Mouse (Mus musculus): Measurements from ENCODE around the gene Cyren. TPM values are rescaled to one million over a fixed set of nuclear protein-coding genes. Genes with fewer than 3 reads are reported as not detected.

Gene Cyren
- polyA plus RNA-seq, 1 experiment from 2014 or later = 9.7 TPM

Other genes starting within 250 kb of the Cyren start
- gene Agbl3, start 97.6 kb downstream of the Cyren start, polyA plus RNA-seq (2015; fragmentation: Nextera tagmentation; extraction: Ambion mirVana) = 9.4 and 14.4 TPM in 2 replicates
- 1.1 and 1.7 TPM in 2 replicates for gene Tmem140, start 14.9 kb downstream of the Cyren start, polyA plus RNA-seq (2015; fragmentation: Nextera tagmentation; extraction: Ambion mirVana)
- gene Wdr91, start 32.8 kb upstream of the Cyren start, polyA plus RNA-seq (2015; fragmentation: Nextera tagmentation; extraction: Ambion mirVana) = 13.9 and 14.8 TPM in 2 replicates
- not detected in 2 replicates for gene Stra8, start 42.1 kb upstream of the Cyren start, polyA plus RNA-seq (2015; fragmentation: Nextera tagmentation; extraction: Ambion mirVana)
- gene Slc23a4, start 110.3 kb upstream of the Cyren start, polyA plus RNA-seq (2015; fragmentation: Nextera tagmentation; extraction: Ambion mirVana) = 0.78 and 0.92 TPM in 2 replicates